Mouse (Mus musculus) activated CD4-positive, CD25-positive, alpha-beta regulatory T cell (primary cell): ENCODE measurements around the gene Slc7a7. TPM values are rescaled to one million over a fixed set of nuclear protein-coding genes. Genes with fewer than 3 reads are reported as not detected.

ENCODE experiments used
- polyA plus RNA-seq, 2 experiments: library from polyadenylated mRNA; unstranded; fragments of 100-300 nt; shearing (Covaris generic); gene quantifications; one replicate each; pipeline ENCODE4 v1.2.1; 2017

The Slc7a7 gene
- polyA plus RNA-seq, result 1 to 10 TPM in 1 of 2 experiments, under 1 TPM in 1; 0.58 to 1.7 TPM

DNA sequence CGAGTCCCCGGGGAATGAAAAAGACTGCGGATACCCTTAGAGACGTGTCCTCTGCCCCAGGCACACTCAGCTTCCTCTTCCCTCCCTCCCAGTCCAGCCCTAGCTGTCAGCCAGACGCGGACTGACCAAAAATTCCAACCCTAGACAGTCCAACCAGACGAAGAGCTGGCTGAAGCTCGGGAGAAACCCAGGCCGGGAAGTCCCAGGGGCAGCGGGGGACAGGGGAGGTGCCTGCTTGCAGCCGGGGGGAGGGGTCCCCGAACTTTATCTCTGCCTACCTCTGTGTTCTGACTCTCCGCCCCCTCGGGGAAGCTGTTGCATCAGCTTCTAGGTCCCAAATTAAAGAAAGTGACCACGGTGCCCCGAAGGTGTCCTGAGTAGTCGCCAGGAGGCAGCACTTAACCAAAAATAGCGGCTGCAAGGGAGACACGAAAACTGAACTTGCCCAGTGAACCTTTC, at the start of gene Slc7a7:
Slc7a7 (minus strand) TSS at position 158 of the 459 bp plus-strand sequence.

GRCm38 (mm10) chr14:54463959-54464292, 46.3 kb upstream of the Slc7a7 start, which contains the start of gene Lrp10:
Gene Lrp10, plus strand, starts transcription at chr14:54464137.

DNA sequence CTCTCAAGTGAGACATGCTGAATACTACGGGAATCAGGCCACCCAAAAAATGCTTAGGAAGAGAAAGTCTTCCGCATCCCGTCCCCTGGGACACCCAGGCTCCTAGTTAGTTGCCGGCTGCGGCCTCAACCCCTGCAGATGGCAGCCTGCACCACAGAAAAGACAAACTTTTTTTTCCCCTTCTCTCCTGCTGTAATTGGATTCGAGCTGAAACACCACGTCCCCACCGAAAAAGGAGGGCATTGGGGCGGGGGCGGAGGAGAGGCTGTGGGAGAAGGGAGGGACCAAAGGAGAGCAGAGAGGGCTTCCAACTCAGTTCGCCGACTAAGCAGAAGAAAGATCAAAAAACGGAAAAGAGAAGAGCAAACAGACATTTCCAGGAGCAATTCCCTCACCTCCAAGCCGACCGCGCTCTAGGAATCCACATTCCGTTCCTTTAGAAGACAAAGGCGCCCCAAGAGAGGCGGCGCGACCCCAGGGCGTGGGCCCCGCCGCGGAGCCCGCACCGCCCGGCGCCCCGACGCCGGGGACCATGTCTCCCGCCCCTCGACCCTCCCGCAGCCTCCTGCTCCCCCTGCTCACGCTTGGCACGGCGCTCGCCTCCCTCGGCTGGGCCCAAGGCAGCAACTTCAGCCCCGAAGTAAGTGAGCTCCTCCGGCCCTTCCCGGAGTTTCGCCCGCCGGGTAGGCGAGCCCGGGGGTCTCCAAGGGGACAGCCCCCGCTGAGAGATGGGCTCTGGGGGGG, 13.9 kb upstream of the Slc7a7 start, which contains the start of gene Mmp14:
Mmp14 (plus strand) TSS at position 279 of the 744 bp plus-strand sequence.

DNA sequence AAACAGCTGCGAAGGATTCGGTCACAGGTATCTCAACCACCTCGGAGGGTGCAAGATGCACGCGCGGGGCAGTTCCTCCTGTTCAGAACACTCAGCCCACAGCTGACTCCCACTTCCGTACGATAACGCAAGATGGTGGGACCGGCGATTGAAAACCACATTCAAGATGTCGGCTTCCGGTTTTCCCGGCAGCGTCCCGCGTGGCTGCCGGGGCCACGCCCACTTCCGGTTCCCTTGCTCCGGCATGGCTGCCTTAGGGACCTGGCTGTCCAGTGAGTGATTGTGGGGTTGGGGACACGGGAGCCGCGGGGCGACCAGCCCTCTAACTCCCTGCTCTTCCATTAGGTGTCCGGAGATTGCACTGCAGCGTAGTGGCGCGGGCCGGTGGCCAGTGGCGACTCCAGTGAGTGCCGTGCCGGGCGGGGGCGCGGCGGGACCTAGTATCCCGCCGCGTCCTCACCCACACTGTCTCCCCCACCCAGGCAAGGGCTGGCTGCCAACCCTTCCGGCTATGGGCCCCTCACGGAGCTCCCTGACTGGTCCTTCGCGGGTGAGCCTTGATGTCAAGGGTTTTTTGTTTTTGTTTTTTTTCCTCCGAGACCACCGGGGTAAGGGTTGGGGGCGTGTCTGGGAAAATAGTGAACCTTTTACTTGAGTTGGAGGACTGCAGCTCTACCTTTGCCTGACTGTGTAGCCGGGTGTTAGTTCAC, 9.3 kb upstream of the Slc7a7 start, which contains the start of gene Mrpl52:
Mrpl52 (plus strand) TSS at position 221 of the 710 bp plus-strand sequence.

DNA sequence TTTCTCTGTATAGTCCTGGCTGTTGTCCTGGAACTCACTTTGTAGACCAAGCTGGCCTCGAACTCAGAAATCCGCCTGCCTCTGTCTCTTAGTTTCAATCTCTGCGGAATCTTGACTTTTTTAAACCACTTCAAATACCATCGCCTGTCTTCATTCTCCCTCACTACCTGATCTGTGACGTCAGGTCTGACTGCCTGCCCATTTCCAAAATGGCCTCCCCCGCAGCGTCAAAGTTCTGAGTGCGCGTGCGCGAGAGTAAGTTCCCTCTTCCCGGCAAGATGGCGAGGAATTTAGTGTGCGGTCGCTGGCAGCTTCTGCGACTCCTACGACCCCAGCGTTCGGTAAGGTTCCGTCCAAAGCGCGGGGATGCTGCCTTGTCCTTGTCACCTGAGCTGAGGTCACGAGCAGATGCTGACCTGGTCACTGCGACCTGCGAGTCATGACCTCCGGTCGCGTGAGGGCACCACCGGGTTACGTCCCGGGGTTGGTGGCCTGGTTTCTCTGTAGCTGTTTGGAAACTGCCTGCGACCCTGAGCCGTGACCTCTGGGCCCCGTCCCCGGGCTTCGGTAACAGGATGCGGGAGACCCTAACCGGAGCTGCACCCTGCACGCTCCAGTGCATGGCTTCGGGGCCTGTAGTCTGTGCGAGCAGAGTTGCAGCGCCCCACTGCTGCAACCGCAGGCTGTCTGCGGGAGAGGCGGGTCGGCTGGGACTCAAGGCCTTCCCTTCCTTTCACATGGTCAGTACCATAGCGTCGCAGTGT, 56.8 kb downstream of the Slc7a7 start, which contains the start of gene Oxa1l:
Oxa1l (plus strand) TSS at position 258 of the 764 bp plus-strand sequence.

Other genes with a start within 250 kb of the Slc7a7 start
- 100 to 1,000 TPM; 407 to 503 TPM for gene Dad1, start 163.7 kb downstream of the Slc7a7 start, polyA plus RNA-seq
- 10 to 100 TPM; 16.3 to 18.4 TPM for gene Abhd4, start 163.6 kb downstream of the Slc7a7 start, polyA plus RNA-seq
- under 1 TPM in 1 of 2 experiments, not detected in 1; 0.25 TPM for gene Olfr49, start 132.8 kb downstream of the Slc7a7 start, polyA plus RNA-seq
- gene Oxa1l, start 56.9 kb downstream of the Slc7a7 start, polyA plus RNA-seq, result 10 to 100 TPM; 60.7 to 63.0 TPM
- 100 to 1,000 TPM; 198 to 272 TPM for gene Mrpl52, start 9.1 kb upstream of the Slc7a7 start, polyA plus RNA-seq
- gene Mmp14, start 13.8 kb upstream of the Slc7a7 start, polyA plus RNA-seq, result 10 to 100 TPM in 1 of 2 experiments, 1 to 10 TPM in 1; 4.6 to 23.8 TPM
- gene Lrp10, start 46.4 kb upstream of the Slc7a7 start, polyA plus RNA-seq, result 100 to 1,000 TPM; 260 to 472 TPM
- gene Rem2, start 58.3 kb upstream of the Slc7a7 start, polyA plus RNA-seq, result 1 to 10 TPM in 1 of 2 experiments, under 1 TPM in 1; 0.54 to 1.4 TPM
- gene Prmt5, start 99.7 kb upstream of the Slc7a7 start, polyA plus RNA-seq, result 10 to 100 TPM; 34.1 to 45.7 TPM
- gene Haus4, start 136.8 kb upstream of the Slc7a7 start, polyA plus RNA-seq, result 10 to 100 TPM; 37.6 to 42.8 TPM
- gene Ajuba, start 159.8 kb upstream of the Slc7a7 start, polyA plus RNA-seq, result under 1 TPM; 0.17 to 0.18 TPM
- 1 to 10 TPM; 1.3 to 3.3 TPM for gene 4931414P19Rik, start 188.2 kb upstream of the Slc7a7 start, polyA plus RNA-seq
- 100 to 1,000 TPM; 242 to 247 TPM for gene Psmb5, start 200.2 kb upstream of the Slc7a7 start, polyA plus RNA-seq
- gene Psmb11, start 203.7 kb upstream of the Slc7a7 start, polyA plus RNA-seq, result under 1 TPM in 1 of 2 experiments, not detected in 1; 0.12 TPM
- not detected for gene Gm17606, start 223.2 kb upstream of the Slc7a7 start, polyA plus RNA-seq
- 1 to 10 TPM; 1.4 to 4.0 TPM for gene Cdh24, start 223.6 kb upstream of the Slc7a7 start, polyA plus RNA-seq